Mouse (Mus musculus) liver, embryonic 14.5 days (tissue): ENCODE measurements around the gene Cnpy2.

Experiments used
- CTCF ChIP-seq: IDR thresholded peaks from 2 replicates; pipeline ENCODE4 v1.5.1; 2016; ENCODE audit warnings: antibody characterized with exemption, low read depth, control low read depth
- EP300 ChIP-seq: IDR thresholded peaks from 2 replicates; pipeline ENCODE4 v1.6.1; 2016; ENCODE audit warnings: antibody characterized with exemption, low read depth

GRCm38 (mm10) chr10:128347541-128347940, 25.3 kb downstream of the Cnpy2 start:
- no peak for TF ChIP-seq CTCF
- TF ChIP-seq EP300 = no peak
